Mouse (Mus musculus) A20 (cell line): ENCODE measurements around the gene Shisa7.
A peak's percentile ranks its signal among the peaks of the same experiment; 100 is the strongest.
"Not testable (repeated sequence)": the region's sequence is repeated elsewhere in the genome, so short reads cannot be mapped to it uniquely, and the experiment has no call there.

Experiments used
- DNase-seq: peaks from one replicate; pipeline ENCODE4 v3.0.0-alpha.2; 2011; ENCODE audit warnings: low read depth, low spot score

The Shisa7 gene

DNA sequence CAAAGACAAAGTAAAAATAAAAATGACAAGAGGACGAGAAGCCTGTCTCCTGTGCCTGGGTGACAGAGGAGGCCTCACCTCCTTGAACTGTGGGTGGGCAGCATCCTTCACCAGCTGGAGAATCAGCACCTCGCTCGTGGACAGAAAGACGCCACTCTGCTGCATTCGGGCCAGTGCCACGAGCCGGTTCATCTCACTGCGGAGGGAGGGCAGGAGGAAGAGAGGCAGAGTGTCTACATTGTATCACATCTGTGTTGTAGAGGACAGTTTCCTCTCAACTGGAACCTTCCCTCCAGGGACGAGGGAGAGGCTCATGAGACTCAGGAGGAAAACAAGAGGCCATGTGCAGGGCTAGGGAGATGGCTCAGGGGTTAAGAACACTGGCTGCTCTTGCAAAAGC is 4.9 kb upstream of the Shisa7 start:
- DNase-seq = no peak

DNA sequence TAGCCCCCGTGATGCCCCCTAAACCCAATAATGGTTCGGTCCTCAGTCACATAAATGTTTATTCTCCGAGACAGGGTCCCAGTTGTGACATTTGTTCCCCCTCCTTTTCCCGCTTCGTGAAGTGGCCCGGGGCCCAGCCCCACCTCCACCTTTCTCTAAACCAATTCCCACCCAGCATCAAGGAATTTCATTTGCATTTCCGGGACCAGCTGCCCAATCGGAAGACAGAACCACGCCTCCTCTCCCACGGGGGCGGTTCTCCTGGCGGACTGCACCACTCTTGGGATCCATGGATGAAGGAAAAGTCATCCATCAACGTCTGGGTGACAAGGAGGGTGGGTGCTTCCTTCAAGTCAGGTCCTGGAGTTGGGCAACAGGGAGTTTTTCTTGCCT is 417 bp upstream of the Shisa7 start:
- DNase-seq = no peak

DNA sequence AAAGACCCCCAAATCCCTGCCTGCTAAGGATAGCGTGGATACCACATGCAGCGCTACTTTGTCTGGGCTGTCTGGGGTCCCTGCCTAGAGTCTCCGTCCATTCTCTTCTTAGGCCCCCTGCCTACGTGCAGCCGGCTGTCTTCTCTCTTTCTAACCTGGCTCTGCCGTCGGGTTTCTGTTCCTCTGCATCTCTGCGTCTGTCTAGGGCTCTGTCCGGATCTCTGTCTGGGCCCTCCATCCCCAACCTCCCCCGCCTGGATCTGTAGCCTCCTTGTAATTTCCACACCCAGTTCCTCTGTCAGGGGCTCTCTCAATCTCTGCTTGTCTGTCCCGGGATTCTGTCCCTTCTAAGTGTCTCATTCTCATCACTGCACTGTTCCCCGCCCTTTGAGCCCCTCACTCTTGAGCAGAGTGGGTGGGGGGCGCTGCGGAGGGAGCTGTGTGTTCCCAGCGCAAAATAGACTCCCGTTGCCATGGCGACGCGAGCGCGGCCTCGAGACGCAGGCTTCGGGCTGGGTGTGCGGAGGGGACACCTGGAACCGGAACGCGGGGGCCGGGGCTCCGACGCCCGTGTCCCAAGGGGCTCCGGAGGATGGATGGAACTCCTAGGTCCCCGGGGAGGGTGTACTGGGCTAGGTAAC is 772 bp downstream of the Shisa7 start:
- DNase-seq = no peak

DNA sequence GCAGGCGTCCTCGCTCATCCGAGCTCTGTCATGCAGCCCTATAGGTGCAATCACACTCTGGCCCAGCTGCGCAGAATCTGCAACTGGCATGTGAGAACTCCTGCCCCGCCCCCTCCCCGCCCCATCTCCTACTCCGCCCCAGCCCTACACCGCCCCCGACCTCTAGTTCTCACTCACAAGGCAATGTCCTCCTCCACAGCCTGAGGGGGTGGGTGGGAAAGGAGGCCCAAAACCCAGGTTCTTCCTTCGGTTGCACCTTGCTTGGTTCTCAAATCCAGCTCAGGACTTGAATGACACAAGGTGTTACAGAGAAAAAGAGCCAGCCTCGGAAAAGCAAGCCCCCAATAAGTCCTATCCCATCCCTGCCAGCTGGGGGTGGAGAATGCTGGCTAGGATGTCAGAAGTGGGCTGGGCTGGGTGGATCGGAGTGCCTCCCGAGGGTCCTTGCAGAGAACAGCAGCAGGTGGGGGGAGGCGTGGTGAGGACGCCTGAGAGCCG is 1.8 kb downstream of the Shisa7 start:
- peak; percentile 78 for DNase-seq

DNA sequence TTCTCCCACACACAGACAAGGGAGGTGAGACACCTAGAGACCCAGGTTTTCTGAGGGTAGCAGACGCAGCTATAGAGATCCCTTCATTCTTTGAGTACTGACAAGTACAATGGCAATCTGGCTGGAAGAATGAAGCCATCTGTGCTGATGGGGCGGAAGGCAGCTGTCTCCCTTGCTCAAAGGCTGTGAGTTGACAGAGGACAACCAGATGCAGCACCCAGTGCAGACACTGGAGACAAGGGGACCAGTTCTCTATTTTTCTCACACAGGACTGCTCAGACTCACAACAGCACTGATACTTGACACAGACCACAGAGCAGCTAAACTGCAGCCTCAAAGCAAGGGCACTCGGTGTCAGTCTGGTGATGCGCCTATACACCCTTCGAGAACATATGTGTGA is 2.4 kb downstream of the Shisa7 start:
- DNase-seq = peak; percentile 50

DNA sequence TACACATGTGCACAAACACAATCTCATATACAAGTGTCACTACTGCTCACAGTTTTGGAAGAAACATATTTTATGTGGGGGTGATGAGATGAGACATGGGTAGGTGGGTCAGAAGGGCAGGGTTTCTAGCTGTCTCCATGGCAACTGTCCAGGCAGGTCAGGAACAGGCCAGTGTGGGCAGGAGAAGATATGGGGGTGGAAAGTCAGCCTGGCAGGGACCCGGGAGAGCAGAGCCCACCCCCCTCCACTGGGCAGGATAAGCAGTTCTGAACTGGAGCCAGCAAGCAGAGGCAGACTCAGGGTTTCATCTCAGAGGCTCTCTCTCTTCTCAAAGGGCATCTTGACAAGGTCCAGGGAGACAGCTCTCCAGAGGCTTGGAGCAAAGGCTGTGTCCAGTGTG is 6.9 kb downstream of the Shisa7 start:
- no peak for DNase-seq

DNA sequence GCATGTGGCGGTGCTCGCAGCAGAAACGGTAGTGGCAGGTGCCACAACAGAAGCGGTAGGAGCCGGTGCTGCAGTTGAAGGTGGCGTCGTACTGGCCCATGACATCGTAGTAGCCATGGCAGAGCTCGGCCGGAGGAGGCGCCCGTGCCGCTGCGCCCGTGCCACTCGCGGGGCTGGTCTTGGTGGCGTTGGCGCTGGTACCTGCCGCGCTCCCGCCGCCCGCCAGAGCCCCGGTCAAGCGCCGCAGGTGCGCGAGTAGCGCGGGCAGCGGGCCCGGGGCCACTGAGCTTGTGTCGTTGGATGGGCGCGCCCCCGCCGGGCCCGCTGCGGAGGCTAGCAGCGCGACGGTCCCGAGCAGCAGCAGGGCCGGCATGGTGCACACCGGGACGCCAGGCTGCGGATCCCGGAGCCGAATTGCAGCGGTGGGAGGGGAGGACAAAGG is 8.1 kb downstream of the Shisa7 start:
- DNase-seq = peak; percentile 69

DNA sequence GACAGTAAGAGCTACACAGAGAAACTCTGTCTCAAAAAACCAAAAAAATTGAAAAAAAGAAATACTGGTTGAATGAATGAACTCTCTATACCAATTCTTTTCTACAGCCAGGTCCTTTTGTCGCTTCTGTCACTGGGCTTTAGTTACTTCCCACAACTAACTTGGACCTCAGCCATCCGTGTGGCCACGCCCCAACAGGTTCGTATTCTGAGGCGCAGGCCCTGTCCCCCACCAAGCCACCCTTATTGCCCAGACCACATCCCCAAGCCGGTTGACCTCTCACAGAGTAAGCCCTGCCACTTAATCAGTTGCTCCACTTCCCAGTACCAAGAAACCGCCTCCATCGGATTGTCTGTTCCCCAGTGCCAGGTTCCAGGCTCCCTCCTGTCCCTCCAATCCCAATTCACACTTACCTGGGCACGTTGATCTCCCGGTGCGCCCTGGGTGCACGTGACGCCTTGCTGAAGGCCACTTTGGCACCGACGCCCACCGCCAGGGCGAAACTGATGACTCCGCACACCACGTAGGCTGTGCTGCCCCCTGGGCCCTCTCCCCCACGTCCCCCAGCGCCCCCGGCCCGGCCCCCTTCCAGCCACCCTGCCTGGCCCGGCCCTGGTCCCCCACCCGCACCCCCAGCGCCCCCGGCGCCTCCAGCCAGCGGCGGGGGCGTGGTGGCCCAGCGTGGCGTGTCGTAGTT is 8.7 kb downstream of the Shisa7 start:
- no peak for DNase-seq

DNA sequence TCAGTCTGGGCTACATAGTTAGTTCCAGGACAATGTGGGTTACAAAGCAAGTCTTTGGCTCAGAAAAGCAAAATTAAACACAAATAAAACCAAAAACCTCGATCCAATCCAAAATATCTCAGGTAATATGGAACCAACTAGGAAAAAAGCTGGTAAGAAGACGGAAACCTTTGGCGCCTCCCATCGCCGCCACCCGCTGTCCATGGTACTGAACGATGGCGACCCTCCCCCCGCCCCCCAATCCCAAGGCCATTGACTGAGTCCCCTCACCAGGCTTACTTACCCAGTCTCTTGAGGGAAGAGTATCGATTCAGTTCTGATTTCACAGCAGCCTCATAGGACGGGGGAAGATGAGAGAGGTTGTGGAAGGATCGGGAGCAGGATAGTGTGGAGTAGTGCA is 14.0 kb downstream of the Shisa7 start:
- DNase-seq = no peak

DNA sequence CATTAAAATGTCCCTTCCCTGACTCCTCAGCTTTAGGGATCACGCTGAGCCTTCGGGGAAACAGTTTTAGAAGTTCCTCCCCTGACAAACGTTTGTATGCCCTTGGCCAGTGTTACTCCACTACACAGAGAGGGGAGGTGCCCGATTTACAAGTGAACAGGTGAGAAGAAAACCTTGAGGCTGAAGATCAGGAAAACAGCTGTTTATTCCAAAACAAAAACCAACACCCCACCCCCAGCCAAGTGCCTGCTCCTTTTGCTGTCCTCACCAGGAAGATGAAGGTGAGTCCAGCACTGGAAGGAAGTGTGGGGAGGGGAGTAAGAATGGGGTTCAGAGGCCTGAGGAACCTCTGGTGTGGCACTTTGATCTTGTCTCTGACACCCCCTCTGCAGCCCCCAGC is 19.1 kb downstream of the Shisa7 start:
- no peak for DNase-seq

DNA sequence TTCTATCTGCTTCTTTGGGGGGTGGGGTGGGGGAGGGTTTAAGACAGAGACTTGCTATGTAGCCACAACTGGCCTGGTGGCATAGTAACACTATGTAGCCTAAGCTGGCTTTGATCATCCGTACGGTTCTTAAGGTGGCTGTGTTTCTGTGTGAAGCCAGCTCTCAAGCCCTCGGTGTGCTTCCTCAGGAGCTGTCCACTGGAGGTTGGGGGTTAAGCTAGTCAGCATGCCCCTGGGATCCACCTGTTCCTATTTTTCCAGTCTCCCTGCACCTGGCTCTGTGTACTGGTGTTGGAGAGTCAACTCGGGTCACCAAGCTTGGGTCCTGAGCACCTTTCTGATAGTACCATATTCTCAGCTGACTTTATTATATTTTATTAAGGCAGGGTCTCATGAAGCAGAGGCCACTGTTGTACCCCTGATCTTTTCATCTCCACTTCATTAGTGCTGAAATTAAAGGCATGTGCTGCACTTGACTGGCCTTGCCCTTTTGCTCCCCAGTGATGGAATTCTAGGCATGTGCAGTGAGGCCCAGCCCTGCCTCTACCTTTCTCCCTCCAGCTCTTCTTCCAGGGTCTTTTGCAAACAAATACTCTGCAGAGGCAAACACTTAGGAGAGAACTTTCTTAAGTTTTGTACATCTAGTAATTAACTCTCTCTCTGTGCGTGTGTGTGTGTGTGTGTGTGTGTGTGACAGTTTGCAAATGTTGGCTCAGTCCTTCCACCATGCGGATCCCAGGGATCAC is 22.2 kb downstream of the Shisa7 start:
- no peak for DNase-seq

DNA sequence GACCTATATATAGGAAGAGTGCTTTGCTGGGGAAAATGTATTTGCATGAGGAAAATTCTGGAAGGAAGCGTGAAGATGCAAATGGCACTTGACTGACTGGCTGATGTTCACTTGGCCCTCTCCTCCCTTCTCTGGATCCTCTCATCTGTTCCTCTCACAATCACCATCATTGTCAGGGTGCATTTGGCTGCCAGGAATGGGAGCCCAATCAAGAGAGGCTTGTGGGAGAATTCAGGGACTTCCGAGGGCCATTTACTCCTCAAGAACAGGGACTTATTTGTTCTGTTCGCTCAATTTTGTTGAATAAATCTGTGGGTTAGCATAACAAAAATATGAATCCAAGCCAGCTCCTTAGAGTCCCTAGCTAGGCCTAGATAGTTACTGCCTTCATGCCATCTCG is 22.8 kb downstream of the Shisa7 start:
- no peak for DNase-seq

DNA sequence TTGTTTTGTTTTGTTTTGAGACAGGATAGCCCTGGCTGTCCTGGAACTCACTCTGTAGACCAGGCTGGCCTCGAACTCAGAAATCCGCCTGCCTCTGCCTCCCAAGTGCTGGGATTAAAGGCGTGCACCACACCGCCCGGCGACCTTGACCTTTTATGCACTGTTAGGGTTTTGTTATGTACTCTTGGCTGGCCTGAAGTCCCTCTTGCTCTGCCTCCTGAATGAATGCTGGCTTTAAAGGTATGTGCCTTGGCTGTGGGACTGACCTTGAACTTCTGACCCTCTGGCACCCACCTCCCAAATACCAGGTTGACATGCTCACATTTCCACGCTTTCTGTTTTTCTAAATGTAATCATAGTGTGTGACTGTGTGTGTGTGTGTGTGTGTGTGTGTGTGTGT is 23.6 kb downstream of the Shisa7 start:
- not testable (repeated sequence) for DNase-seq

DNA sequence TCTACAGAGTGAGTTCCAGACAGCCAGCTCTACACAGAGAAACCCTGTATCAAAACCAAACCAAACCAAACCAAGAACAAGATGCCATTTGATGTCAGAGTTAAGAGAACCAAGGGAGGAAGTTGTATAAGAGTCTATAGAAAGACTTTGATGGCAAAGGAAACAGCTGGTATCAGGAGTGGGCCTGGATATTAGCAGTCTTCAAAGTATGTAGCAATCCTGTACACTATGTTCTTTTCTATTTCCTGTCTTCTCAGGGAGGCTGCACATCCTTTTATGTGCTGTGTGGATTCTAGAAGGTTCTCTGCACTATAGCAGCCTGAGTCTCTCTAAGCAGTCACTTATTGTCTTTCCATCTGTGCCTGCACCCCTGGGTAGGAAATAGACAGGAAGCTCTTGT is 27.9 kb downstream of the Shisa7 start:
- no peak for DNase-seq

DNA sequence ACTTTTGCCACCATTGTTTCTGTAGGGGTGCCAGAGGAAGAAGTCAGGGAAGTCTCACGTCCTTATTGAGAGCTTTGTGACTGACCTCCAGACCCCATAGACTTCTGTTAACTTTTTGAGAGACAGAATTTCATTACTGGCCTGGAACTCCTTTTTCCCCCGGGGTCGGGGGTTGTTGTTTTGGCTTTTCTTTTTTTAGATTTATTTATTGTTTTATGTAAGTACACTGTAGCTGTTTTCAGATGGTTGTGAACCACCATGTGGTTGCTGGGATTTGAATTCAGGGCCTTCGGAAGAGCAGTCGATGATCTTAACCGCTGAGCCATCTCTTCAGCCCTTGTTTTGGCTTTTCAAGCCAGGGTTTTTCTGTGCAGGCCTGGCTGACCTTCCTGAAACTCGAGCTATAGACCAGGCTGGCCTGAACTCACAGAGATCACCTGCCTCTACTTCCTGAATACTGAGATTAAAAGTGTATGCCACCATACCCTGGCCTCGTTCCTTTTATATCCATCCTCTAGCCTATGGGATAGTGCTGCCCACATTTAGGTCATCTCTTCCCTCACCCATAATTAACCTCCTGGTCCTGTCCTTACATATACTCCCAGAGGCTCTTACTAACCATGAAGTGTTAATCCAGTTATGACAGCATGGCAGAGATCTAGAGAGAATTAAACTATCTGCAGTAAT is 31.2 kb downstream of the Shisa7 start:
- DNase-seq = peak; percentile 64

DNA sequence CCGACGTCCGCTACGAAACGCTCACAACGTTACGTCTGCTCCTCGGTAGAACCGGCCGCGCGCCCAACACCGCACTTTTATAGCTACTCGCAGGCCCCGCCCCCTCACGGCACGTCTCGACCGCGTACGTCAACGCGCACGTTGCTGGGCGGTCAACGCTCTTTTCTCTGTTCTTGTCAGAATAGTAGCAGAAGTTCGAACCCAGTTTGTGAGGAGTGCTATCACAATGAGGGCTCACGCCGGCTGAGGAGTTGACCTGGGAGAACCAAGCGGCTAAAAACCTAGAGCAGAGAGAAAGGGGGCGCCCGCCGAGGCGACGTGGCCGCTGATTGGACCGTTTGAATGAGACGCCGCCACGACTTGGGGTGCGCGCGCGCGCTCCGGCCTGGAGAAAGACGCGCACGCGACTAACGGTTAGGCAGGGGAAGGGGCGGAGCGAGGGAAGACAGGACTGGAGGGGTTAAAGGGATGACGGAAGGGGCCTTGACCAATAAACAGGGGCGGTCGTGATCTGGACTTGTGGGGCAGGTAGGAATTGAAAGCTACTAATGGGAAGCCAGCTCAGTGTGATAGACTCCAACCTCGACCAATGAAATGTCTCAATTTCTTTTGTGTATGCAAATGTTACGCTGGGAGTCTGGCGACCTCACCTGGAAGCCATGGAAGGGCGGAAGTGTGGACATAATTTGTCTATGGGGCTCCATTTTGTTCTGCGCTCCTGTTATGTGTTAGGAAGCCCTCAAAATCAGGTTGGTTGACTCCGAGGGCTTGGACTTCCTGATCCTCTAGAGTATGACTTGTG is 32.0 kb downstream of the Shisa7 start, which contains the start of gene Ube2s:
Gene Ube2s (minus strand): TSS at position 288 of the 802 bp plus-strand sequence.
- DNase-seq = peak; percentile 100

DNA sequence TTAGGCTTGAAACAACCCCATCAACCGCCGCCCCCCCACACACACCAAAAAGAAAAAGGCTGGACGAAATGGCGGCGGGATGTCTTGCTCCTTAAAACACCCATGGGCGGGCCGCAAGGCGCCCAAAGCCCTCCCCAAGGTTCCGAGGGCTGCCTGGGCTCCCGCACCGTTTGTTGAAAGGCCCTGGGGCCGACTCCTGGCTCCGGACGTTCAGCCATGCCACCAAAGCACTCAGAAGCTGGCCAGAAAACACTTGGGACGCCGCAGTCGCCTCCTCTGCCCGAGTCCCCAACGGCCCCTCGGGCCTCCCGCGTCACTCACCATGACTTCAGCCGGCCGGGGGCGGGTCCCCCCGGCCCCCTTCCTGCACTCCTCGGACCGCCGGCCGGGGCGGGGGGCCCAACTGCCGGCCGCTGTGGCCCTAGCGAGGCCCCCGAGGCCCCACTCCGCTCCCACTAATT is 32.6 kb downstream of the Shisa7 start:
- DNase-seq = no peak

DNA sequence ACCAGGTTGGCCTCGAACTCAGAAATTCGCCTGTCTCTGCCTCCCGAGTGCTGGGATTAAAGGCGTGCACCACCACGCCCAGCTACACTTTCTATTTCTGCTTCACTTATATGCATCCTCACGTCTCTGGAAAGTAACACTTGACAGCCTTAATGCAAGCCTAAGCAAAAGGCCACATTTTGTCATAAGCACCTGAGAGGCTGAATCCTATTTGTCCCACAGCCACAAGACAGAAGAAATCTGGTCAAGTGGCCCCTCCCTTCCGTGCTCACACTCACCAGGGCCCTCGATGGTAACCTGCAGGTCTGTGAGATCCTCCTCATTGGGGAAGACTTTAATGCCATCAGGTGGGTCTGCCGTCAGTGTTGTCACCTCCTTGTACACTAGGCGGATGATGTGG is 33.4 kb downstream of the Shisa7 start:
- DNase-seq = not testable (repeated sequence)

DNA sequence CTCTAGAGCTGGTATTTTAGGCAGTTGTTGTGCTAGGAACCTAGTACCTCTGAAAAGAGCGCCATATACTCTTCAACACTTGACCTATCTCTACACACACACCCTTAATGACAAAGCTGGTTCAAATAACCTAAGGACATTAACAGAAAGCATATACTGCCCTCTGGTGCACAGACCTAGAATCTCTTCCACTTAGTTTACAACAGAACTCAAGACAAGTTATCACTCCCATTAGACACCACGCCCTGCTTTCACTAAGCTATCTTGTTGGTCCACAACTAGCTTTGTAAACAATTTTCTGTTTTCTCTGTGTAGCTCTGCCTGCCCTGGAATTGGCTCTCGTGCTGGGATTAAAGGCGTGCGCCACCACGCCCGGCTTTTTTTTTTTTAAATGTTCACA is 37.8 kb downstream of the Shisa7 start:
- peak; percentile 66 for DNase-seq

DNA sequence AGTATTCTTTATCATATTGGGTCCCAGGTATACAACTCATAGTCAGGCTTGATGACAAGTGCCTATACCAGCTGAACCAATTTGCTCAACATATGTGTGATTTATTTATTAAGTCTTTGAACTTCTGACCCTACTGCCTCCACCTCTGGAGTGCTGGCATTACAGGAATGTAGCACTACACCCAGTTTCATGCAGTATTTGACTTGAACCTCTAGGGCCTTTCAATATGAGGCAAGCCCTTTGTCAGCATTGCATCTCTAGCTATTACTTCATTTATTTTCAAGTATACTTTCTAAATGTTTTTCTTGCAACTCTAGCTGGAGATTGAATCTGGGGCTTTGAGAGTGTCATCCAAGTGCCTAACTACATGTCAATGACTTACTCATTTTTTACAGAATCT is 42.2 kb downstream of the Shisa7 start:
- no peak for DNase-seq
